ENCODE assay signal across 11 mouse cellular contexts in genomic region chr13:24679027-24679680, GRCm38 (mm10).
DNase-seq lines count a peak whose midpoint lies in the region; ATAC-seq and TF ChIP-seq lines count a peak whose summit lies in the region.
"Had no signal": no experiment of that assay in that cellular context is flagged by ENCODE, and none has a peak within 500 bp of the region (broad histone marks: within the 10 kb centered on the region; RNA-seq: fewer than 3 reads in every experiment).

No protein-coding gene starts in this region.

- H3K36me3 ChIP-seq in limb, embryonic 14.5 days (ENCODE audit: control insufficient read depth, insufficient read depth, low read length), result no peaks in the 10 kb centered on the region
- H3K36me3 ChIP-seq: neural tube, embryonic 12.5 days had no signal

- H3K4me1 ChIP-seq in limb, embryonic 14.5 days (ENCODE audit: control insufficient read depth, insufficient read depth, low read length), result no peaks in the 10 kb centered on the region
- H3K4me1 ChIP-seq: neural tube, embryonic 12.5 days had no signal

- DNase-seq in gastrocnemius, postnatal 10 days, result peak; percentile 16
- DNase-seq in gastrocnemius, adult 8-10 months (ENCODE audit: low spot score in 2 of 2), result no peak
- peak; percentile 38 for DNase-seq in 3T3-L1 (ENCODE audit: low read depth, low spot score)
- peak; percentile 37 for DNase-seq in embryo, embryonic 10.5 days (ENCODE audit: low spot score)
- DNase-seq in limb, embryonic 14.5 days (ENCODE audit: low spot score), result peak; percentile 40
- no peak for DNase-seq in spleen, postnatal 4 days (ENCODE audit: low spot score in 2 of 2)
- no peak for DNase-seq in left cerebral cortex, adult 2 months (ENCODE audit: extremely low spot score in 1 of 2, low spot score in 2 of 2)

- intact Hi-C loops in left cerebral cortex, adult 2 months (cut with DNase I), result no loop called here

- TF ChIP-seq CTCF in left cerebral cortex, adult 2 months (IDR thresholded peaks at IDR 0.05), result no peak

- H3K27ac ChIP-seq in limb, embryonic 14.5 days (replicated peaks; ENCODE audit: low read depth, low read length), result no peak overlapping the region
- H3K27ac ChIP-seq in left cerebral cortex, adult 2 months, result no peak overlapping the region
- H3K27ac ChIP-seq: heart, embryonic 15.5 days; neural tube, embryonic 12.5 days had no signal

- no peaks in the 10 kb centered on the region for H3K9me3 ChIP-seq in limb, embryonic 14.5 days (ENCODE audit: control insufficient read depth, low read length)
- H3K9me3 ChIP-seq: heart, embryonic 15.5 days; neural tube, embryonic 12.5 days had no signal

- WGBS in limb, embryonic 14.5 days, result 34% methylated on average over 15 of the region's 15 CpGs

- no peak for TF ChIP-seq POLR2A in limb, embryonic 14.5 days (IDR thresholded peaks at IDR 0.05; ENCODE audit: borderline replicate concordance, extremely low read depth, insufficient read depth, insufficient read length)

- H3K9ac ChIP-seq in limb, embryonic 14.5 days (ENCODE audit: low read depth, low read length, severe bottlenecking), result no peak overlapping the region
- H3K9ac ChIP-seq: heart, embryonic 15.5 days; neural tube, embryonic 12.5 days had no signal

- no peak overlapping the region for H3K4me3 ChIP-seq in limb, embryonic 14.5 days (replicated peaks; ENCODE audit: low read length)
- H3K4me3 ChIP-seq in left cerebral cortex, adult 2 months, result no peak overlapping the region
- H3K4me3 ChIP-seq: heart, embryonic 15.5 days; neural tube, embryonic 12.5 days had no signal

- no peaks in the 10 kb centered on the region for H3K27me3 ChIP-seq in limb, embryonic 14.5 days (ENCODE audit: control insufficient read depth, insufficient read depth, low read length)
- H3K27me3 ChIP-seq: CH12.LX; heart, embryonic 15.5 days; neural tube, embryonic 12.5 days had no signal

- H3K4me2 ChIP-seq in limb, embryonic 14.5 days (replicated peaks; ENCODE audit: low read depth, low read length, severe bottlenecking), result peak overlapping the region; percentile 25
- H3K4me2 ChIP-seq: heart, embryonic 15.5 days; neural tube, embryonic 12.5 days had no signal

- no peak for ATAC-seq in limb, embryonic 14.5 days (ENCODE audit: low FRiP score, low read depth)
- ATAC-seq in erythroid progenitor cell, adult 5-6 weeks (replicated peaks; ENCODE audit: low FRiP score, poor library complexity, severe bottlenecking), result no peak

Comparison
In these comparisons a context has a peak if more than half of its experiments do, and no peak if none do; other contexts are left out.
1. DNase-seq: peak in gastrocnemius, postnatal 10 days (single experiment), 3T3-L1 (single experiment), embryo, embryonic 10.5 days (single experiment) and limb, embryonic 14.5 days (single experiment); none in gastrocnemius, adult 8-10 months (0 of 2), spleen, postnatal 4 days (0 of 2) and left cerebral cortex, adult 2 months (0 of 2).